Mouse (Mus musculus): ENCODE measurements around the gene Ccn2.
A peak's percentile ranks its signal among the peaks of the same experiment; 100 is the strongest.
"Not testable (repeated sequence)": the region's sequence is repeated elsewhere in the genome, so short reads cannot be mapped to it uniquely, and the experiment has no call there.

Ccn2 gene

DNA sequence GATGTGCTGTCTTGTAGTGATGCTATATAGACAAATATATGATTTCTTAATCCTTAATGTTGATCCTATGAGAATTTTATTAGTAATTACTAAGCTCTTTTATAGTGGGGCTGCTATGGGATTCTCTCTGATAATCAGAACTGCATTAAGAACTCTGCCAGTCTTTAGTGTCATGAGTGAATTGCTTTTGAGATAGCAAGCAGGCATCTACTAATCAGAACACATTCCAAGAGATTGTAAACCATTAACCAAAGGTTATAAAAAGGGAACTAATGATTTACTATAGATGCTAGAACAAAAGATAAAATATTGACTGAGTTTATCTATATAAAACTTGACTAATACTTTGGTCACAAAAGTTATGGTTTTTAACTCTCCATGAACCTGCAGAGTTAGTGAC is 8.5 kb downstream of the Ccn2 start:
- no peak for DNase-seq

DNA sequence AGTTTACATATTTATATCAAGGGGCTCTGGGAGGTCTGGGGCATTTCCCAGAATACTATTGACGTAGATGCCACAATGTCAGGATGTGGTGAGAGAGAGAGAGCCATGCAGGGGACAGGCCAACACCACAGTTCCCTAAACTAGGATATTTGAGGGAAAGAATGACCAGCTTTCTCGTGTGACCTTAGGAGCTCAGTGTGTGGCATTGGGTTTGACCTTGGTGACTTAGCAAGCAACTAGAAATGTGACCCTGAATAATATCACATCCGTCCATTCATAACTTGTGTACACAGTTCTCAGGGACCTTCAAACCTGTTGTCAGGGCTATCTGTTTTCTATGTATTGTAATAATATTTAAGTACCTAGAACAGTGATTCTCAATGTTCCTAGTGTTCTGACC is 13.9 kb downstream of the Ccn2 start:
- no peak for DNase-seq

DNA sequence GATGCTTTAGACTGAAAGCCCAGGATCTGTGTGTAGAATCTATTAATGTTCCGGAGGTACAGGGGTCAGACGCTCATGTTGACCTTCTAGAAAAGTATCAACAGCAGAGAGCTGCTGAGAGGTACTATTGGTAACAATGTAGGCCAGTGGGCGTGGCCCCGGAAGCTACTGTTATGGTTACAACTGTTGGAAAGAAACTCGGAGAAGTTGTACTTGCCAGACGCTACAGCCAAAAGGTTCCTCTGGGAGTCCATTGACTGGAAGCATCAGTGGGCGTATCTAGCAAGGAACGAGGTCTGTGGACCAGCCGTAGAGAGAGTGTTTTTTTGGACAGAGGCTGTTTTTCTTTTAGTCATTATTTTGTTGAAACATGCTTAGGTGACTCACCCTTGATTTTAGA is 14.5 kb downstream of the Ccn2 start:
- no peak for DNase-seq

DNA sequence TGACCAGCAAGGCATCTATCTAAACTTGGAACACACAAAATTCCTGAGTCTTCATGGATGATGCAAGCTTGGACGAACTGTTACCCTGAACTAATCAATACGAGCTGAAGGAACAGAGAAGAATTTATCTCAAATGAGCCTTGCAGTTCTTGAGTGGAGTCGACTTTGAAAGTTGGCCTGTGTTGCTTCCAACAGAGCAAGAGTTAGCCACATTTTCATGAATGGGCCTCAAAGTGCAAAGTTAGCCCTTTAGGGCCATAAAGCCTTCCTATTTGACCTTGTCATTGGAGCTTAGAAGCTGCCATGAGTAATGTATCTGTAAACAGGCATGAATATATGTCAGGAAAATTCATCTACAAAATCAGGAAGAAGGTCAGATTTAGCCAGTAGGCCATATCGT is 19.5 kb downstream of the Ccn2 start:
- no peak for DNase-seq

DNA sequence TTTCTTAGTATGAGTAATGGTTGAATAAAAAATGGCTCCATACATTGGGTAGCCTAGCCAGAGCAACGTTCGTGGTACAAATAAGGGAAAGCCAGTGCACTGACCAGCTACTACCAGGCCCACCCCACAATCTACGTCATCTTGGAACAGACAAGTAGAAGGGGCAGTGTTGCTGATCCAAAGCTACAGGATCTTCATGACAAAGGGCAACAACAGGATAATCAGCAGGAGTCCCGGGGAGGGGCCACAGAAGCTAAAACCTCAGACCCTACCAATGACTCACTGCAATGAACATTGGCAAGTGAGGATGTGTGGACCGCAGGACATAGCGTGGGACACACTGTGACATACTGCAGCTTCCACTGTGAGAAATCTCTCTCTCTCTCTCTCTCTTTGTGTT is 20.6 kb downstream of the Ccn2 start:
- no peak for DNase-seq

DNA sequence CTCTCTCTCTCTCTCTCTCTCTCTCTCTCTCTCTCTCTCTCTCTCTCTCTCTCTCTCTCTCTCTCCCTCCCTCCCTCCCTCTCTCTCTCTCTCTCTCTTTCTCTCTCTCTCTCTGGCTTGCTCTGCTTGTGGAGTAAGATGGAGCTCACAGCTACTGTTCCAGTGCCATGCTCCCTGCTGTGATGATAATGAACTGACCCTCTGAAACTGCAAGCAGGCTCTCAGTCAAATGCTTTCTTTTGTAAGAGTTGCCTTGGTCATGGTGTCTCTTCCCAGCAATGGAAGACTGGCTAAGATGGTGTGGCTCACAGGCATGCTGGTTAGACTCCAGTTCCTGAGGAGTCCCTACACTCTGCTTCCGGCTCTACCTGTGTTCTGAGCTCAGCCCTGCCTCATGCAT is 21.3 kb downstream of the Ccn2 start:
- DNase-seq = not testable (repeated sequence)

DNA sequence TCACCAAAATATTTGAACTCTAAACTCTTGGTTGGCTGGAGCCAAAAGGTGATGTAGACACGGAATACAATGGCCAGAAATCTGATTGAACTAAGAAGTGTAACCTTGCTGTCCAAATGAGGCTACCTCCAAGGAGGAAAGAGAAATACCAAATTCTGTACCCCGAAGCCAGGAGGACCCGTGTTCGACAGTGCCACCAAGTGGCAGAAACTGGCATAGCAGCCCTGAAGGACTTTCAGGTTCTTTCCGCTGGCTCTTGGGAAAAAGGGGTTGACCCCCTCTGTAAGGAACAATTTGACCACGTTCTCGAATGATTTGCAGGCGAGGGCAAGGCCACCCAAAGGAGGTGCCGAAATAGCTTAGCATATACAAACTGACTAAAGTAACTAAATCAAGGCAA is 26.3 kb downstream of the Ccn2 start:
- peak; percentile 56 to 70 for DNase-seq

DNA sequence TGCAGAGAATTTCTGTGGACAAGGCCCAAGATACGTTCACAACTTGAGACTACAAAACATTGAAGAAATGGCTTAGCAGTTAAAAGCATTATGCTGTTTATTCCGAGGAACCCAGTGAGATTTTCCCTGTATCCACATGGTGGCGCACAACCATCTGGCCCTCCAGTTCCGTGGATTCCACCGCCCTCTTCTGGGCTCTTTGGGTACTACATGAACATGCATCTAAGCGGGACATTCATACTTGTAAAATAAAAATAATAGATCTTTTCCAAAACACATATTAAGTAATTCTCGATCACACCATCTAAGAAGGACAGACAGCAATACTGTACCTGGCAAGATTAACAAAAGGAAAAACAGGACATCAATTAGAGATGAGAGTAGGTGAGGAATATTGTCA is 27.3 kb downstream of the Ccn2 start:
- DNase-seq = peak; percentile 80 to 88

DNA sequence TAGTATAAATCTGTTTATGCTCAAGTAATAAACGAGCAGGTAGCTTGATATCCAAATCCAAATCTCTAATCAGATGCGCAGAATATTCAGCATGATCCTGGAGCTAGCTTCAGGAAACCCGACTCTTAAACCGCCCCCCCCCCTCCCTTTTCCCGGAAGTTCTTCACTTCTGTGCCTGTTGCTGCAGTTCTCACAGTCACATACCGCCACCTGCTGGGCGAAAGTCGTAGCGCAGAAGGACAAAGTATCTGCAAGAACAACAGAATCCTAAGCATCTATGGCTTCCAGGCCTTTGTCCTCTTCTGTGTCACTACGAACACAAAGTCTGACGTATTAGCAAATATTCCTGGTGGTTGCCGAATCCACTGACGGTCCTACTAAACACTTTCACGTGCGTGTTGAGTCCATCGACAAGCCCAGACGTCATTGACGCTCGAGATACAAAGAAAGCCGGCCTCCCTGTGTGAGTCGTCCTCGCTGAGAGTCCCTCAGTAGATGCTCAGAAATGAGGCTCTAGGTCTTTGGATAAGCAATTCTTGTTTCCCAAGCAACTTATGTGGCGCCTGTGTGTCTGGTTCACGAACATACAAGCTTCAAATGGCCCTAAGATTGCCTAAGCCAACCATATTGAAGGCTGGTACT is 29.9 kb downstream of the Ccn2 start:
- peak; percentile 88 to 92 for DNase-seq

DNA sequence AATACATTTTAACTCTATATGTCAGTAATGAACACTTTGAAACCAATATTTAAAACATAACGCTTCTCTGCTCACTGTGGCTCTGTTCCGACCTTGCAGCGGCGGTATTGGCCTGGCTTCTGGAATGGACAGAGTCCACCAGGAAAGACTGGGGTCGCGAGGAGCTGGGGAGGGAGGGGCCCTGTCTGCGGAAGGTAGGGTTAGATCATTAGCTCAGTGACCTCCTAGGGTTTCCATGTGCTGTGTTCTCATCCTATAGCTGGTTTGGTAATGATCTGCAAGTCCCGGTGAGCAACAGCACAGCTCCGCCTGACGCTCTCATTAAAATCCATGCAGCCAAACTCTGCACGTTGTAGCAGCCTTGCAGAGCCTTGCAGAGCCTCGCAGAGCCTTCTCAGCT is 32.0 kb downstream of the Ccn2 start:
- no peak for DNase-seq

DNA sequence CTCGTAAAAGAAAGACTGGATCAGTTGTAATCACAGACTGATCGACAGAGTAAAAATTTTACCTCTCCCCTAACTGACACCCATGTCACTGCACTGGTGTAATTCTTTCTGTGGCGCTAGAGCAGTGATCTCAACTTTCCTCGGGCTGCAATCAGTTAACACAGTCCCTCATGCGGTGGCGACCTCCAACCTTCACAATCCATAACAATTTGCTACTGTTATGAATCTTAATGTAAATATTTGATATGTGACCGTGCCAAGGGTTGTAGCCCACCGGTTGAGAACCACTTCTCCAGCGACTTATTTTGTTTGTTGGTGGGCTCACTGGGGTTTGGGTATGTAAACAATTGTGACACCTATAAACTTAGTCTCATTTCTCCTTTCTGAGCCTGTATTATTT is 33.2 kb downstream of the Ccn2 start:
- DNase-seq = no peak

DNA sequence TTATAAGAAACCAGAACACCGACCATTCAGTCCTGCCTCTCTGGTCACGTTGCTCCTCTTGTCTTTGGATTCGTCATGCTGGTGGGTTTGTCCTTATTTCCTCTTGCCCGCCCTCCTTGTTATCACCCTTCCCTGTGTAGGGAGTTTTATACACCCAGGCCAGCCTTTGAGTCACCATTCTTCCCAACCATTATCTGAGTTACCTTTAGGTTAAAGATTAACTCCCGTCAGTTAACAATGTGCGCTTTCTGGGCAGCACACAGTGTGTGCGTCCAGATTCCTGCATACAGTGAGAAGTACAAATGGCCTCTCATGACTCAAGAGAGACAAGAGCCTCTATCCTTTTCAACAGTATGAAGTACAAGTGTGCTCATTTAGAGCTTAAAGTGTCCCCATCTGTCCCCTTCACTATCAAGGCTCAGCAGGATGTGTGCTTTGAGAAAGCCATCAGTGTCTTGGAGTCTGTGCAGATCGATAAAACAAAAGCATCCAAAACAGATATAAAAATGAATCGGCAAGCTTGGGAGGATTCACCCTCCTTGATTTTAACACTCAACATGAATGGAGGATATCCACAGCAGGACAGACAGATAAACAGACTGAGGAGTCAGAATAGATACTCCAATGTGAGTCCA is 34.0 kb downstream of the Ccn2 start:
- no peak for DNase-seq

DNA sequence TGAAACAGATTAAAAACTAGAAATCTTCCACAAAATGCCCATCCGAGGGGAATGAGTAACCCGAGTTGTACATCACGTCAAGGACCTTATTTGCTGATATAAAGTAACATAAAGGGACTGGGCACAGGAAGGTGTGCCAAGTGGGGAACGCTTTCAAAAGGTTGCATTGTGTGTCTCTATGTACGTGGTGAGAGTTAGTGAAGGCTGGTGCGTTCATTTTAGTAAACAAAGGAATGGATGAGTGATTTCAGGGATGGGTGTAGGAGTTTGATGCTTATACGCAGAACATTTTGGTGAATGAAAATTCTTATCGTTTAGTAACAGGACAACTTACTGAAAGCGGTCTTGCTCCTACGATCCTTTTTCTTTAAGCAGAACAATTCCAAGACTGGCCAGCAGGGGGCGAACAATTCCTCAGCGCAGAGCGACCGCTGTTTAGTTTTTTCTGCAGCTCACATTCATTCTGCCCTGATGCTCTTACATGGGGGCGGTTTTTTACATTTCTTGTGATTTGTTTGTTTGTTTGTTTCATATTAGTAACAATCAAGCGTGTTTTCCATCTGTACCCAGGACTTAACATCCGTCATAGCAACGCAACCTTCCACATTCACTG is 35.3 kb downstream of the Ccn2 start:
- DNase-seq = peak; percentile 86 to 89

DNA sequence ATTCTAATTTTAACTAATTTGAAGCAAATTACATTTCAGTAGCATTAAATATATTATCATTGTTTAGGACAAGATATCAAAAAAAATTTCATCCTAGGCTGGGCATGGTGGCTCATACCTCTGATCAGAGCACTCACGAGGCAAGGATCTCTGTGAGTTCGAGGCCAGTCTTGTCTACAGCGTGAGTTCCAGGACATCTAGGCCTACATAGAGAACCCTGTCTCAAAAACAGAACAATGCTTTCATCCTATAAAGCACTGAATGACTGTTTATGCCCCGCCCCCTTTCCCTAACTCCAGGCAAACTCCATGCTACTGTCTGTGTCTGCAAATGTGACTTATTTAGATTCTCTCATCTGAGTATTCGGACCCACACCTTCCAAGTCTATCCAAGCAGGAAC is 35.9 kb downstream of the Ccn2 start:
- DNase-seq = no peak

DNA sequence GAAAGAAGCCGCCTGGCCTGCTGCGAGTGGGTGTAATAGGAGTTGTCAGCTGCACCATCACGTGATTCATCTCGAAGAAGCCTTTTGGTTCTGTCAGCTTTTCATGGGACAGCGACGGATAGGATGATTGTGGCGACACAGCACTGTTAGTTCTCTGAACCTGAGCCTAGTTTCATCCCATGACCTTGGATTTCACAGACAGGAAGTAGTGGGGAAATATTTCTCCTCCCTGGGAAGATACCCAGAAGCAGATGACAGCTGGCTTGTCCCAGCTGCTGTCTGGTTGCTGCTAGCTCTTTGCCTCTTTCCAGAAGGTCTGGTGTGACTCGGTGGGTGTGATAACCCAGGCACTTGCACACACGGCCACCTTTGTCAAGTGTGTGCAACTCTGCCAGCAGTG is 39.0 kb downstream of the Ccn2 start:
- no peak for DNase-seq

DNA sequence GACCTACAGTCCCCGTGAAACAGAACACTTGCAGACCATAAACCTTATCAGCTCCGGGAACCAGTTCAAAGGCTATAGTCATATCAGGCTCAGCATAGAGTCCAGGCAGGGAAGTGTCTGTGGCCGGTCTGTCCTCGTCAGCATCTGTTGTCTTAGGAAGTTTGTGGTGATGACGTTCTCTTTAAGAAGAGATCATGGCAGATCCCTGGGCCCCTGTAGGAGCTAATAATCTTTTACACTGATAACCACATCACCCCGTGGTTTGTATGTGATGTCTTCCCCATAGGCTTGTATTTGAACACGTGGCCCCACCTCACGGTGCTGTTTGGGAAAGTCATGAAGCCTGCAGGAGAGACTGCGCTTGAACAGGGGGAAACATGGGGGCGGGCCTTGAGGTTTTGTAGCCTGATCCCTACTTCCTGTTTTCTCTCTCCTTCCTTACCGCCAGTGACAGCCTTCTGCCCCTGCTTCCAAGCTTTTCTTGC is 40.1 kb downstream of the Ccn2 start:
- no peak for DNase-seq

DNA sequence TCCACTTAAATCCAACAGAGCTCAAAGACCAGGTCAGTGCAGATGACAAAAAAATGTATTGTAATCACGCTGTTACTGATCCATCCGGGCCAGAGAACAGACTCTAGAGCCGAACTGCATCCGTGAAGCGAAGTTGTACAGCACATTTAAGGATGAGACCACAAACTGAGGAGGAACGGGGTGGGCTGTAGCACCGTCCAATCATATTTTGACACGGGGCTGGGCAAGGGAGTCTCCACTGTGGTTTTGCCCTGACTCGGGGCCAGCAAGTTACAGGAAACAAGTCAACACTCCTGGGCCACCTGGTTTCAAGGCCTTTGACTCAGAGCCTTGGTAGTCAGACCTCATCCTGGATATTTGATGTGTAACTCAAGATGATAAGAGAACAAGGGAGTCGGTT is 40.6 kb downstream of the Ccn2 start:
- no peak for DNase-seq

DNA sequence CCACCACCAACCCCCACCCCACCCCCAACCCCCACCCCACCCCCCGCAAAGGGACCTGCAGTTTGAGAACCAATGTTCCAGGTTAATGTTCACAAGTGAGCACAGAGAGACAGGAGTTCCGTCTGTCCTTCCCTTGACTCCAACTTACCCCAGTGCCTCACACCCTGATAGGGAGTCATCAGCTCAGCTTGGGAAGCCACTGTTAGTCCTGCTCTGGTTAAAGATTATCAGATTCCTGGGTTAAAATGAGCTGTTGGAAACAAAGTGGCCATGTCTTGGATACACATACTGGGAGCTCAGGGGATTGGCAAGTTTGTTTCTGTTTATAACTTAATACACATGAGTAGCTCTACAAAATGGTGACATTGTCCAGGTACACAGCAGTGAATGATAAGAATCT is 41.7 kb downstream of the Ccn2 start:
- DNase-seq = no peak

DNA sequence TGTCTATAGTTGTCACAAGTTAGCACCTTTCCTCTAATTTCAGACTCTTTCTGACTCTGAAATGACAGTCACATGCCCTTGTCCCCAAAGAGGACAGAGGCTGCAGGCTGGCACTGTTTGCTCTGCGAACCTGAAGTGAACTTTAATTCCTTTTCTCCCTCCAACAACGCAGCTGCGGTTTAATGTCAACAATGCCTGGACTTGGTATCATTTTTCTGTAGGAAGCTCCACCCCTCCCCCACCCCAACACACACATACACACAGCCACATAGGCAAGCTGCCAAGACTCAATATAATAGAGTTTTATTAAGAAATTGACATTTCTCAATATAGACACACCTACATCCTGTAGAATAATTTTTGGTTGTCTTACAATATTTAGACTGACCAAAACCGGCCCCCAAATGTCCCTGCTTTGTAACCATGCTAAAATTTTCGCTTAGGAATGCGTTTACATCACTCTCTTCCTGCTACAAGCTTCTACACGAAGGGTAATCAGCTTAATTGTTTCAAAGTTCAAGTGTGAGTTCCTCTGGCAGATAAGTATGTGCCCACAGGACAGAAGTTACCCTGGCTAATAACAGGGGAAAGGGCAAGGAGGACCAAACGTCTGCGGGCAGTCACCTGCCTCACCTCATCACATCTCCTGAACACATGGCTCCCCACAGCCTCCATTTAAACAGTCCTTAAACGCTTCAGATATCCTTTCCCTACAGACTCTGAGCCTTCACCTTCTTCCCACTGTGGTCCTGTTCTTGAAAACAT is 43.2 kb downstream of the Ccn2 start:
- no peak for DNase-seq

DNA sequence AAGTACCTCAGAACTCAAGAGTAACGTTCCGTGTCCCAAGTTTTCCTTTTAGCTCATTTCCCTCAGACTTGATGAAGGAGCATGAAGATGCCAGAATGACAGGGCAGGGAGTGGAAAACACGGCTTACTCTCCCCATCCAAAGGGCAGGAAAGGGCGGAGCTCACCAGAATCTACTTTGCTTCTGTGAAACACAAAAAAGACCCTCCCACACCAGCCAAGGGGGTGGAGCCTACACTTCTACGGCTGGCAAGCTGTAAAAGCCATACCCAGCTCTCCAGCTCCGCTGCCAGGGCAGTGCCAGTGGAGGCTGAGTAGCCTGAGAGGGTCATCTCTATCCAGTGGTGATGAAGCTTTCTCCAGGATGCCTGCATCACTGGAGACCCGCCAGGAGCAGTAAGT is 44.4 kb downstream of the Ccn2 start:
- no peak for DNase-seq

DNA sequence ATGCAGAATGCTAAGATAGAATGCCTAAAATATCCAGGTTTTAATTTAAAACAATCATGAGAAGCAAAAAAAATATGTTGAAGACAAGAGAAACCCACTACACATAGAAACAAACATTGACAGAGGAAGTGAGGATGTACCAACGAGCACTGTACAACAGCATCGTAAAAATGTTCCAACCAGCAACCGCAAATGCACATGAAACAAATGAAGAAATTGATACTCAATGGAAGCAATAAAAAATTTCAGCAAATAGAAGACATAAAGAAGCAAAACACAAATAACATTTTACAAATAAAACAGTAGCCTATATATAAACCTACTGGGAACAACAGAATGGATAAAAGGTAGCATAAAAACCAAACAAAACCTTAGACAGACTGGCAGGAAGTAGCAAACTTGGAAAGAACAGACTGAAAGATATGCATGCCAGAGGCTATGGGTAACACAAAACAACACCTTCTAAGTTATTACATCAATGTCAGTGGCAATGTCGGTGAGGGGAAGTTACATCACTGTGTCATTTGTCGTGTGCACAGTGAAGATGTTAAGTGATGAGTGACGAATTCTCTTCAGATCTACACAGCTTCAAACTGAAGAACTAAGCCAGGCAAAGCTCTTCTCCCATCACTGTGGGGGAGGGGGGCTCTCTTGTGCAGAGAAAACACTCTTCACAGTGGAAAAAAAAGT is 45.1 kb downstream of the Ccn2 start:
- DNase-seq = no peak

DNA sequence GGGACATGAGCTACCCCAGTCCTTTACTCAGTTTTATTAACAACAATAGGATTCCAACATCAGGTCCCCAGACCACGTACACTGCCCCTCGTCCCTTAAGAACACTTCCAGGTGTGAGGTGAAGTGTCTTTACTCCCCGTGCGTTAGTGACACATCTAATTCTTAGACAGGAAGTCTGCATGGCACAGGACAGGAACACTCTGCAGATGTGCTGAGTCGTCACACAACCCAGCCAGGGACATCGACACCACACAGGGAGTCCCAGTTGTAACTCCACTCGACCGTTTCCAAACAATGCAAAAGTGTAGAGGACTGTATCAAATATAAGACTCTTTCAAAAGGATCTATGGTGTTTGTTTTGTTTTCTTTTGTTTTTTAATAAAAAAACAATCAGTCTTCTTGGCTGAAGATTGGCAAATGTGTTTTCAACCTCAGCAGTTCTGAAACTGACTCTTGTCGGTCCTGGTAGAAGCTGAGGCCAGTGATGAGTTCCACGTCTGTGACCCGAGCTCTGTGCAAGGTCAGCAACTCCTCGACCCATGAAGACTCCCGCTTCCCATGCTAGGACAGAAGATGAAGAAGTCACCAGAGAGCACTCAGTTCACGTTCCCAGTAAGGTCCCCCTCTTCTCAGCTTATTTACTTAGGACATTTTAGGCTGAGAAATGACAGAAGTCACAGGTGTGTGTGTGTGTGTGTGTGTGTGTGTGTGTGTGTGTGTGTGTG is 46.3 kb downstream of the Ccn2 start:
- DNase-seq = no peak

All from cerebellum, postnatal 10 days (tissue).